24 mouse cellular contexts compared by ENCODE assay signal in genomic region chr7:144389704-144390103, GRCm38 (mm10).
"Had no signal": no experiment of that assay in that cellular context is flagged by ENCODE, and none has a peak within 500 bp of the region (broad histone marks: within the 10 kb centered on the region; RNA-seq: fewer than 3 reads in every experiment).

No protein-coding gene starts in this region.

- H3K36me3 ChIP-seq: heart, embryonic 13.5 days; heart, embryonic 15.5 days; hindbrain, embryonic 15.5 days; kidney, embryonic 15.5 days; limb, embryonic 13.5 days; limb, embryonic 15.5 days; liver, embryonic 12.5 days had no signal

- H3K9me3 ChIP-seq: heart, embryonic 13.5 days; heart, embryonic 15.5 days; hindbrain, embryonic 15.5 days; kidney, embryonic 15.5 days; limb, embryonic 13.5 days; limb, embryonic 15.5 days; liver, embryonic 12.5 days had no signal

- H3K27ac ChIP-seq: heart, adult 2 months; heart, embryonic 13.5 days; heart, embryonic 15.5 days; hindbrain, embryonic 13.5 days; hindbrain, embryonic 15.5 days; hindbrain, postnatal 0 days; kidney, embryonic 15.5 days; limb, embryonic 13.5 days; limb, embryonic 15.5 days; liver, embryonic 12.5 days; liver, embryonic 14.5 days had no signal

- H3K4me1 ChIP-seq: heart, embryonic 13.5 days; heart, embryonic 15.5 days; hindbrain, embryonic 15.5 days; kidney, embryonic 15.5 days; limb, embryonic 13.5 days; limb, embryonic 15.5 days; liver, embryonic 12.5 days had no signal

- H3K9ac ChIP-seq: heart, embryonic 13.5 days; heart, embryonic 15.5 days; hindbrain, embryonic 13.5 days; hindbrain, embryonic 15.5 days; kidney, embryonic 15.5 days; limb, embryonic 13.5 days; limb, embryonic 15.5 days; liver, embryonic 12.5 days; liver, embryonic 14.5 days had no signal

- ATAC-seq: hindbrain, postnatal 0 days; intestine, embryonic 16.5 days; liver, embryonic 12.5 days had no signal

- H3K4me2 ChIP-seq: heart, embryonic 11.5 days; heart, embryonic 13.5 days; heart, embryonic 15.5 days; hindbrain, embryonic 13.5 days; hindbrain, embryonic 15.5 days; kidney, embryonic 15.5 days; limb, embryonic 13.5 days; limb, embryonic 15.5 days; liver, embryonic 12.5 days had no signal

- H3K27me3 ChIP-seq: heart, embryonic 13.5 days; heart, embryonic 15.5 days; hindbrain, embryonic 13.5 days; hindbrain, embryonic 15.5 days; kidney, embryonic 15.5 days; limb, embryonic 13.5 days; limb, embryonic 15.5 days; liver, embryonic 12.5 days had no signal

- DNase-seq: gastrocnemius, postnatal 14 days; gastrocnemius, postnatal 36 days; heart, adult 11 months; heart, adult 2 months; heart, postnatal 14 days; heart, postnatal 36 days; kidney, adult 18-20 months; kidney, adult 9 months; kidney, postnatal 10 days; layer of hippocampus, adult 9-11 months; layer of hippocampus, postnatal 36 days; left cerebral cortex, postnatal 4 days had no signal

- H3K4me3 ChIP-seq: heart, adult 2 months; heart, embryonic 13.5 days; heart, embryonic 15.5 days; hindbrain, embryonic 13.5 days; hindbrain, embryonic 15.5 days; kidney, embryonic 15.5 days; limb, embryonic 13.5 days; limb, embryonic 15.5 days; liver, embryonic 12.5 days had no signal
